Mouse (Mus musculus) CD8-positive naive resting alpha-beta T cell, adult 2 months (primary cell): ENCODE measurements around the gene Pitpna.
A peak's percentile ranks its signal among the peaks of the same experiment; 100 is the strongest.
"Not testable (repeated sequence)": the region's sequence is repeated elsewhere in the genome, so short reads cannot be mapped to it uniquely, and the experiment has no call there.

Source experiments
- DNase-seq, 2 experiments: peaks; one replicate each; pipeline ENCODE4 v3.0.0; 2022; ENCODE audit warnings: low read depth in 2 of 2, low spot score in 2 of 2

Pitpna gene

GRCm38 (mm10) chr11:75587493-75588284 lies at the start of gene Pitpna:
TSS of gene Pitpna (plus strand) at chr11:75588097.
- peak; percentile 91 to 94 for DNase-seq

GRCm38 (mm10) chr11:75538184-75538969 lies 49.5 kb upstream of the Pitpna start:
- no peak for DNase-seq

- peak in 1 of 2 experiments; percentile 37 for DNase-seq
Observed at GRCm38 (mm10) chr11:75538970-75539299, 49.0 kb upstream of the Pitpna start.

- no peak for DNase-seq
Observed at GRCm38 (mm10) chr11:75540209-75540608, 47.7 kb upstream of the Pitpna start.

- no peak for DNase-seq
Observed at GRCm38 (mm10) chr11:75540710-75541581, 47.0 kb upstream of the Pitpna start.

- no peak for DNase-seq
Observed at GRCm38 (mm10) chr11:75544713-75545112, 43.2 kb upstream of the Pitpna start.

- no peak for DNase-seq
Observed at GRCm38 (mm10) chr11:75546057-75546456, 41.8 kb upstream of the Pitpna start.

GRCm38 (mm10) chr11:75549658-75550111 lies 38.2 kb upstream of the Pitpna start:
- no peak for DNase-seq

GRCm38 (mm10) chr11:75550200-75550946 lies 37.5 kb upstream of the Pitpna start:
- DNase-seq: no peak

GRCm38 (mm10) chr11:75551321-75551720 lies 36.6 kb upstream of the Pitpna start:
- DNase-seq: no peak

GRCm38 (mm10) chr11:75551961-75552441 lies 35.9 kb upstream of the Pitpna start:
- no peak for DNase-seq

- DNase-seq: no peak
Observed at GRCm38 (mm10) chr11:75552906-75553482, 34.9 kb upstream of the Pitpna start.

GRCm38 (mm10) chr11:75556006-75556405 lies 31.9 kb upstream of the Pitpna start:
- DNase-seq: not testable (repeated sequence)

GRCm38 (mm10) chr11:75557142-75557541 lies 30.8 kb upstream of the Pitpna start:
- no peak for DNase-seq

GRCm38 (mm10) chr11:75558101-75558500 lies 29.8 kb upstream of the Pitpna start:
- DNase-seq: peak; percentile 31 to 46

- DNase-seq: no peak
Observed at GRCm38 (mm10) chr11:75559870-75560504, 27.9 kb upstream of the Pitpna start.

- peak; percentile 46 to 67 for DNase-seq
Observed at GRCm38 (mm10) chr11:75560530-75561409, 27.1 kb upstream of the Pitpna start.

GRCm38 (mm10) chr11:75561410-75561791 lies 26.5 kb upstream of the Pitpna start:
- DNase-seq: no peak

GRCm38 (mm10) chr11:75562840-75563239 lies 25.1 kb upstream of the Pitpna start:
- DNase-seq: no peak
